Mouse (Mus musculus) CH12F3 (cell line): ENCODE measurements around the gene Maff.

Experiments used
- in situ Hi-C: fragments of 300-500 bp; cut with MboI; formaldehyde crosslinking; loops from 2 replicates; pipeline ENCODE4 v1.14.3; 2020; ENCODE audit warnings: low sequenced_read_pairs

Gene Maff

GRCm38 (mm10) chr15:79392527-79392926 is 46.1 kb downstream of the Maff start:
- in situ Hi-C loops, result no loop called here

- in situ Hi-C loops, result no loop called here
These were observed 46.7 kb downstream of the Maff start for GRCm38 (mm10) chr15:79393101-79393500.

- in situ Hi-C loops, result no loop called here
These were observed 48.4 kb downstream of the Maff start for GRCm38 (mm10) chr15:79394842-79395241.

GRCm38 (mm10) chr15:79395281-79395680 is 48.9 kb downstream of the Maff start:
- in situ Hi-C loops, result no loop called here

GRCm38 (mm10) chr15:79396736-79397135 is 50.3 kb downstream of the Maff start:
- in situ Hi-C loops, result no loop called here

GRCm38 (mm10) chr15:79399231-79400052 is 53.0 kb downstream of the Maff start:
- in situ Hi-C loops, result no loop called here

GRCm38 (mm10) chr15:79400134-79400974 is 53.9 kb downstream of the Maff start:
- in situ Hi-C loops, result no loop called here

- in situ Hi-C loops, result no loop called here
These were observed 54.5 kb downstream of the Maff start for GRCm38 (mm10) chr15:79400975-79401365.

GRCm38 (mm10) chr15:79402176-79402575 is 55.8 kb downstream of the Maff start:
- in situ Hi-C loops, result no loop called here

GRCm38 (mm10) chr15:79402836-79403762 is 56.7 kb downstream of the Maff start, which contains the start of gene Tmem184b:
Gene Tmem184b, minus strand, starts transcription at chr15:79403569.
- in situ Hi-C loops, result no loop called here

GRCm38 (mm10) chr15:79403763-79404210 is 57.4 kb downstream of the Maff start:
- in situ Hi-C loops, result no loop called here

GRCm38 (mm10) chr15:79404277-79404676 is 57.9 kb downstream of the Maff start:
- in situ Hi-C loops, result no loop called here

- in situ Hi-C loops, result no loop called here
These were observed 60.1 kb downstream of the Maff start for GRCm38 (mm10) chr15:79406564-79406963.
